Mouse (Mus musculus) erythroblast, embryonic 14.5 days (primary cell): Measurements from ENCODE around the gene Gdf11.

Source experiments
- GATA1 ChIP-seq: IDR thresholded peaks from 2 replicates; pipeline ENCODE4 v1.6.1; 2012; ENCODE audit warnings: low read length, inconsistent platforms, mixed read lengths
- TAL1 ChIP-seq: IDR thresholded peaks from 3 replicates; pipeline ENCODE4 v1.6.1; 2012; ENCODE audit warnings: low read length, inconsistent platforms, mixed read lengths

GRCm38 (mm10) chr10:128929638-128930378, 38.3 kb upstream of the Gdf11 start:
- no peak for TF ChIP-seq GATA1
- TF ChIP-seq TAL1: no peak
